Mouse (Mus musculus) liver, adult (tissue): ENCODE measurements around the gene Rapgef4.
A peak's percentile ranks its signal among the peaks of the same experiment; 100 is the strongest.

Experiments
- GATA4 ChIP-seq: IDR thresholded peaks from 2 replicates; pipeline ENCODE4 v1.6.1; 2014; ENCODE audit warnings: mild to moderate bottlenecking, low read length; ENCODE audit not compliant: insufficient replicate concordance

The Rapgef4 gene

GRCm38 (mm10) chr2:72038235-72038634 lies 57.2 kb downstream of the Rapgef4 start:
- TF ChIP-seq GATA4: no peak

GRCm38 (mm10) chr2:72038651-72039251 lies 57.7 kb downstream of the Rapgef4 start:
- TF ChIP-seq GATA4: no peak

GRCm38 (mm10) chr2:72039522-72040045 lies 58.5 kb downstream of the Rapgef4 start:
- TF ChIP-seq GATA4: no peak

- no peak for TF ChIP-seq GATA4
Measured at GRCm38 (mm10) chr2:72041087-72041486, 60.0 kb downstream of the Rapgef4 start.

- no peak for TF ChIP-seq GATA4
Measured at GRCm38 (mm10) chr2:72042093-72042492, 61.1 kb downstream of the Rapgef4 start.

GRCm38 (mm10) chr2:72044191-72044590 lies 63.2 kb downstream of the Rapgef4 start:
- no peak for TF ChIP-seq GATA4

GRCm38 (mm10) chr2:72045024-72045423 lies 64.0 kb downstream of the Rapgef4 start:
- no peak for TF ChIP-seq GATA4

- TF ChIP-seq GATA4: no peak
Measured at GRCm38 (mm10) chr2:72045659-72046058, 64.6 kb downstream of the Rapgef4 start.

- no peak for TF ChIP-seq GATA4
Measured at GRCm38 (mm10) chr2:72050451-72050850, 69.4 kb downstream of the Rapgef4 start.

- TF ChIP-seq GATA4: no peak
Measured at GRCm38 (mm10) chr2:72054280-72054679, 73.2 kb downstream of the Rapgef4 start.

- TF ChIP-seq GATA4: no peak
Measured at GRCm38 (mm10) chr2:72054736-72055135, 73.7 kb downstream of the Rapgef4 start.

GRCm38 (mm10) chr2:72055476-72055875 lies 74.4 kb downstream of the Rapgef4 start:
- TF ChIP-seq GATA4: no peak

- TF ChIP-seq GATA4: 0 out of 2 replicates have a peak, but pooled peaks have one; percentile 25
Measured at GRCm38 (mm10) chr2:72056081-72056874, 75.2 kb downstream of the Rapgef4 start.

GRCm38 (mm10) chr2:72062931-72063330 lies 81.9 kb downstream of the Rapgef4 start:
- no peak for TF ChIP-seq GATA4

GRCm38 (mm10) chr2:72068505-72068904 lies 87.5 kb downstream of the Rapgef4 start:
- TF ChIP-seq GATA4: no peak

- no peak for TF ChIP-seq GATA4
Measured at GRCm38 (mm10) chr2:72070086-72070485, 89.0 kb downstream of the Rapgef4 start.
